Mouse (Mus musculus) midbrain, postnatal 0 days (tissue): ENCODE results near the gene Ufsp1. TPM values are rescaled to one million over a fixed set of nuclear protein-coding genes. Genes with fewer than 3 reads are reported as not detected.
A peak's percentile ranks its signal among the peaks of the same experiment; 100 is the strongest.

Experiments
- ATAC-seq: fragments of 200-750 bp; cut with Nextera tagmentation; 2 replicates; pipeline ENCODE4 v1.8.0; 2017; ENCODE audit warnings: moderate number of reproducible peaks, mild to moderate bottlenecking, moderate TSS enrichment, moderate library complexity; ENCODE audit not compliant: low FRiP score
- DNase-seq: peaks from one replicate; pipeline ENCODE4 v3.0.0-alpha.2; 2015; ENCODE audit warnings: low spot score
- H3K27ac ChIP-seq: fragments of 300-500 bp; sonication (generic); 2 replicates; pipeline ENCODE4 v1.5.1; 2014; ENCODE audit warnings: low read depth, mild to moderate bottlenecking, low read length, mixed read lengths
- H3K27me3 ChIP-seq: fragments of 300-500 bp; sonication (generic); 2 replicates; pipeline ENCODE4 v1.6.1; 2014; ENCODE audit warnings: low read length, control low read depth, mixed read lengths; ENCODE audit not compliant: insufficient read depth
- H3K36me3 ChIP-seq: fragments of 300-500 bp; sonication (generic); 2 replicates; pipeline ENCODE4 v1.6.1; 2014; ENCODE audit warnings: low read length, control low read depth, mixed read lengths; ENCODE audit not compliant: insufficient read depth
- H3K4me1 ChIP-seq: fragments of 300-500 bp; sonication (generic); 2 replicates; pipeline ENCODE4 v1.6.1; 2014; ENCODE audit warnings: mild to moderate bottlenecking, control low read depth, antibody characterized with exemption, low read length, mixed read lengths; ENCODE audit not compliant: insufficient read depth
- H3K4me2 ChIP-seq: fragments of 300-500 bp; sonication (generic); 2 replicates; pipeline ENCODE4 v1.6.1; 2014; ENCODE audit warnings: low read depth, mild to moderate bottlenecking, low read length, mixed read lengths; ENCODE audit not compliant: poor library complexity, severe bottlenecking
- H3K4me3 ChIP-seq: fragments of 300-500 bp; sonication (generic); 2 replicates; pipeline ENCODE4 v1.5.1; 2014; ENCODE audit warnings: low read depth, mild to moderate bottlenecking, low read length, moderate library complexity
- H3K9ac ChIP-seq: fragments of 300-500 bp; sonication (generic); replicated peaks from 2 replicates; pipeline ENCODE4 v1.6.1; 2014; ENCODE audit warnings: mild to moderate bottlenecking, low read length, moderate library complexity, mixed read lengths; ENCODE audit not compliant: poor library complexity, severe bottlenecking
- H3K9me3 ChIP-seq: fragments of 300-500 bp; sonication (generic); 2 replicates; pipeline ENCODE4 v1.6.1; 2016; ENCODE audit warnings: low read length, control low read depth
- CTCF ChIP-seq: IDR thresholded peaks from 2 replicates; pipeline ENCODE4 v1.5.1; 2016; ENCODE audit warnings: antibody characterized with exemption, mild to moderate bottlenecking
- WGBS: fragments of 180-500 bp; shearing (Covaris S2); extraction: QIAGEN DNeasy Blood & Tissue Kit; methylation state at CpG from one replicate; pipeline ENCODE4 v1.1.7; 2014; 5-methylcytosine and 5-hydroxymethylcytosine counted together
- polyA plus RNA-seq: library from polyadenylated mRNA; unstranded; fragments of >200 nt; fragmentation: Nextera tagmentation; extraction: Ambion mirVana; gene quantifications from 2 replicates; pipeline ENCODE4 v1.2.1, GENCODE M21; 2015
- total RNA-seq: library from RNA; depleted of rRNA; stranded (reverse); fragments of >200 nt; gene quantifications from 2 replicates; pipeline ENCODE4 v1.2.3, GENCODE M21; 2014

The Ufsp1 gene
- total and polyA plus RNA-seq, 2 experiments from 2014 or later: 29.3 to 35.0 TPM

DNA sequence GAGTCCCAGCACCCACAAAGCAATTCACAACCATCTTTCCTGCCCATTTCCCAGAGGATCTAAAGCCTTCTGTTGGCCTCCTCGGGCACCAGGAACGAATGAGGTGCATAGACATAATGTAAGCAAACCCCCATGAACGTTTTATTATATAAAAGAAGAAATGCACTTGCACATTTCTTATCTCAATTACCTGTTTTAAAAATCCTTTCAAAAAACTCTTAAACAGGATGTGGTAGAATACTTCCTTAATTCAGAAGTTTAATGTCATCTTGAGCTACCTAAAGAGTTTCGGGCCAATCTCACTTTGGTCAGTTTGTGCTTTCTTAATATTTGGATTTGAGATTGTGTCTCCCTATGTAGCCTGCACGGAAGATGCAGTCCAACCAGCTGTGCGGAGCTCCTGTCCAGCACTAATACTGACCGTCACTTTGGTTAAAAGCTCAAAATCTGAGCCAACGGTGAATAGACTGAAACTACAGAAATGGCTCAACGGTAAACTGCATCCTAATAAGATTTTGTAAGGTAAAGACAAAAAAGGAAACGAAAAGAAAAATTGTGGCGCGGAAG is 12.1 kb downstream of the Ufsp1 start:
- Histone ChIP-seq H3K27me3 (no peaks in the 10 kb centered on the region), H3K4me1 (peaks cover 15% of the 10 kb centered on the region), H3K9me3 (no peaks in the 10 kb centered on the region), H3K4me3 (peak overlapping the region; percentile 86), H3K27ac (peak overlapping the region; percentile 95), H3K9ac (peak overlapping the region; percentile 94), H3K4me2 (peak overlapping the region; percentile 71), H3K36me3 (peaks cover 17% of the 10 kb centered on the region)
- no peak for TF ChIP-seq CTCF
- ATAC-seq (no peak), DNase-seq (no peak)
- WGBS: 18% methylated on average over 12 of the region's 12 CpGs

DNA sequence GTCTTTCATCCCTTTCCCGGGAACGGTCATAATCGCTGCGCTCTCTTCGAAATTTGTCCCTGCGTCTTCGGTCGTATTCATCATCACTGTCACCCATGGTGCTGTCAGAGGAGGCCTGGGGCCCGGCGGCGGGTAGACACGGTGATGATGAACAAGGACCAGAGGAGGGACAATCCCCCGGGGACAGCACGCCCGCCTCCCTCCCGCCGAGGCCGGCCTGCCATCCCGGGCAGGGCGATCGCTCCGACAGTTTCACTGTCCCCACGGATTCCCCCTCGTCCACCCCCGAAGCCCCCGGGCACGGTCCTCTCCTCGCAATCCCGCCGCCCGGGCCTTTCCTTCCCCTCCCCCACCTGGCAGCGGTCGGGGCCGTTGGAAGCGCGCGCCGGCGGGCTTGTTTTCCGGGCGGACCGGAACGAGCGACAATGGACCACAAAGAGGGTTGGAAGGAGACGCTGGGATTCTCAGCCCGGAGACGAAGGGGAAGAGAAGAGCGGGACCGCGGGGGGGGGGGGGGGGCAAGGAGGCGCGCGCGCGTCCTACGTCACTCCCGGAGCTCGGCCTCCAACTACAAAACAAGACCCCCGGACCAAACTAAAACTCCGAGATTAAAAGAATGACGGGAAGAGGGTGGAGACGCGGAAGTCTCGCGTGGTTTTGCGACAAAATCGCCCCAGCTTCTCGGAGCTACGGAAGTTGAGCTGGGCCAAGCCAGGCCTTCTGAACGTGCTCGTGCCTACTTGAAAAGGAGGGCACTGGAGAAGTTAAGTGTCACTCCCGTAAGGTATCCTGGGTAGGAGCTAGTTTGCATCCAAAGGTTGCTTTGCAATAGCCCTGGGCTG is 12.9 kb downstream of the Ufsp1 start, which contains the start of gene Srrt:
Gene Srrt (minus strand): TSS at position 604 of the 842 bp plus-strand sequence.
- H3K4me3 ChIP-seq: peak within 1 kb of the TSS; percentile 86
- H3K36me3 ChIP-seq: peaks cover 10% of the 10 kb centered on the region
- H3K9ac ChIP-seq: peak within 1 kb of the TSS; percentile 94
- under 1% methylated on average over 62 of the region's 72 CpGs for WGBS
- ATAC-seq (peak; percentile 90), DNase-seq (peak; percentile 98)
- TF ChIP-seq CTCF: no peak
- H3K27me3 ChIP-seq: no peaks in the 10 kb centered on the region
- H3K4me2 ChIP-seq: peak within 1 kb of the TSS; percentile 71
- H3K4me1 ChIP-seq: peaks cover 15% of the 10 kb centered on the region
- peak within 1 kb of the TSS; percentile 95 for H3K27ac ChIP-seq
- no peaks in the 10 kb centered on the region for H3K9me3 ChIP-seq

DNA sequence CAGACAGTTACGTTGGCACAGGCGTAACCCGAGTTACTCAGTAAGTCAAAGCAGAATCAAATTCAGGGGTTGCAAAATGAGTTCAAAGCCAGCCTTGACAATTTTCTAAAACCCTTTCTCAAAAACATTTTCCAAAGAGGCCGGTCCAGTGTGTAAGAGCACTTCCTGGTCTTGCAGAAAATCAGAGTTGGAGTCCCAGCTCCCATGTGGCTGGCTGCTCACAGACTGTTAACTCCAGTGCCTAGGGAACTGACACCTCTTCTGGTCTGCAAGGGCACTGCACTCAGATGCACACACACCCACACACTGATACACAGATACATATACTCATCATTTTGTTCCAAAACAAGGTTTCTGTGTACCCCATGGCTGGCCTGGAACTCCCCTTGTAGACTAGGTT is 13.9 kb downstream of the Ufsp1 start:
- Histone ChIP-seq H3K4me1 (peaks cover 15% of the 10 kb centered on the region), H3K27ac (peak overlapping the region; percentile 95), H3K36me3 (no peaks in the 10 kb centered on the region; the same call in 1 of the 2 replicates), H3K4me2 (peak overlapping the region; percentile 54), H3K4me3 (peak overlapping the region; percentile 86; the same call in 1 of the 2 replicates), H3K27me3 (no peaks in the 10 kb centered on the region), H3K9ac (peak overlapping the region; percentile 94), H3K9me3 (no peaks in the 10 kb centered on the region)
- peak; percentile 22; the same call in 1 of the 2 replicates for TF ChIP-seq CTCF
- WGBS: 93% methylated on average over 4 of the region's 4 CpGs
- ATAC-seq (no peak), DNase-seq (no peak)

- H3K4me3 ChIP-seq: peak overlapping the region; percentile 31
- no peaks in the 10 kb centered on the region for H3K27me3 ChIP-seq
- H3K9me3 ChIP-seq: no peaks in the 10 kb centered on the region
- H3K9ac ChIP-seq: peak overlapping the region; percentile 51
- H3K4me2 ChIP-seq: peak overlapping the region; percentile 55
- H3K36me3 ChIP-seq: peaks cover 21% of the 10 kb centered on the region
- TF ChIP-seq CTCF: no peak
- WGBS: 7% methylated on average over 22 of the region's 22 CpGs
- no peaks in the 10 kb centered on the region for H3K4me1 ChIP-seq
- ATAC-seq: peak; percentile 17; the same call in 1 of the 2 replicates
- no peak for DNase-seq
- H3K27ac ChIP-seq: peak overlapping the region; percentile 51; the same call in 1 of the 2 replicates
Measured at GRCm38 (mm10) chr5:137313466-137314192, 19.2 kb downstream of the Ufsp1 start.

DNA sequence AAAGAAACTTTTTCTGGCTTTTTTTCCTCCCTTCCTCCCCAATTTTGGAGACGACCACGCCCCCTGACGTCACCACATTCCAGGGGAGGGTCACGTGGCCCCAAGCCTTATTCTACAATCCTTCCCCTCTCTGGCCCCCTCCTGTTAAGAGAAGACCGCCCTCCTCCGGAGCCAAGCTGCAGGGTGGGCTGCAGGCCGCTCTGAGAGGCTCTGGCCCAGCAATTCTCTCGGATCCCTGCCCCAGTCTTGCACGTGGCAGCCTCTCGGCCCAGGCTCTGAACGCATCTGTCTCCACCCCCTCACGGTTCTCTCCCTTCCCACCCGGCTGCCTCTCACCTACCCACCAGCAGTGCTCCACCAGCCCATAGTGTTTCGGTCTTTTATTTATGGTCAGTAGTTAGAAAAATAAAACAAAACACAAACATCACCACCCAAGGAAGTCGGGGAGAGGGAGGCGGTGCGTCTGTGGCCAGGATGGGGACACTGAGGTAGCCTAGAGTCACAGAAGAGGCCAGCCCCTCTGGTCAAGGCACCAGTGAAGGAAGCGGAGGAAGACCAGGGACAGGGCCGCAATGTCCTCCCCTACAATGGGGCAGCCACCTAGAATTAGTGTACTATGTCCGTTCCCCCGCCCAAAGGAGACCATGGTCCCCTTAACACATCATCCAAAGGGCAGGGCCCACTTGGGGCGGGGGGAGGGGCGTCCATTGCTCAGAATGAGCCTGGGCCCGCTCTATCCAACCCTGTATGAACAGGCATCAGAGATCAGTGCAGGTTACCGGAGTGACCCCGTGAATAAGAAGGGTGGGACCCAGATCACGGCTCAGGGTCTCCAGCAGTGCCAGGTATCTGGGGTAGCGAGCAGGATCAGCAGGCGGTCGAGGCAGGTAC is 20.0 kb downstream of the Ufsp1 start, which contains the start of gene Trip6:
Gene Trip6 (minus strand): TSS at position 212 of the 891 bp plus-strand sequence.
- ATAC-seq: peak; percentile 85
- Histone ChIP-seq H3K36me3 (peaks cover 24% of the 10 kb centered on the region), H3K27me3 (no peaks in the 10 kb centered on the region), H3K9me3 (no peaks in the 10 kb centered on the region), H3K4me3 (peak within 1 kb of the TSS; percentile 31), H3K4me1 (no peaks in the 10 kb centered on the region), H3K9ac (peak within 1 kb of the TSS; percentile 51), H3K27ac (peak within 1 kb of the TSS; percentile 51; the same call in 1 of the 2 replicates), H3K4me2 (peak within 1 kb of the TSS; percentile 55)
- peak; percentile 44 for TF ChIP-seq CTCF
- peak; percentile 76 for DNase-seq
- 19% methylated on average over 30 of the region's 30 CpGs for WGBS
